Comparison of ENCODE assay signal across 8 mouse cellular contexts in the genomic region with DNA sequence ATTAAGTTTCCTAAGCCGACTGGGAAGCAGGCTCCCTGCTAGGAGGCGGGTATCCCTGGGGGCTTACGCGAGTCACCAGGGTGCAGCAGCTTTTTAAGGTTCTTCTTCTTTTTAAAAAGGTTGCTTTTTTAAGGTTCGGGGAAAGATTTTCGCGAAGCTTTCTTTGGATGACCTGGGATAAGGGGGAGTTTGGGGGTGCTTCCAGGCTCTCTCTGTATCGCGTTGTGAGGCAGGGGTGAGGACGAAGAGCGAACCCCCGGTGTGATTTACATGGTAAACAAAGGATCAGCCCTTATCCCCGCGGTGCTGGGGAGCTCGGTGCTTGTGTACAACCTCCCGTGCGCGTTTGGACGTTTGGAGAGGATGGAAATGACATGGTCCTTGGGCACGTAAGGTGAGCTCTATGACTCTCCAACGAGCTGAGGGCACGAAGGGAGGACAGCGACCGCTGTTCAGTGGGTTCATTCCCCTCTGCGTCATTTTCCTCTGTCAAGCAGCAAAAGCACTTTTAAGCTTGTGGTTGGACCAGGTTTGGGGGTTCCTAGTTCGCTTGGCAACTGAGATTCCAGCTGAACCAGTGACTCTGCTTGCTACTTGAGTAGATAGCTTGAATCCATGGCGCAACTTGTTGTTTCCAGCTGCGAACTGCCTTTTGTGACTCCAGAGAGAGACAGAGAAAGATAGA. TPM values are rescaled to one million over a fixed set of nuclear protein-coding genes. Genes with fewer than 3 reads are reported as not detected.
A peak's percentile ranks its signal among the peaks of the same experiment; 100 is the strongest.
DNase-seq lines count a peak whose midpoint lies in the region; ATAC-seq and TF ChIP-seq lines count a peak whose summit lies in the region.

No protein-coding gene starts in this region.

- WGBS in heart, embryonic 11.5 days (ENCODE audit: insufficient replicate concordance): under 1% methylated on average over 28 of the region's 28 CpGs
- WGBS in forebrain, embryonic 16.5 days: under 1% methylated on average over 28 of the region's 28 CpGs
- under 1% methylated on average over 28 of the region's 28 CpGs for WGBS in limb, embryonic 12.5 days

- in situ Hi-C loops in ES-E14 (cut with MboI; ENCODE audit: low sequenced_read_pairs in 2 of 2, unreplicated experiment in 2 of 2): no loop called here

- H3K9me3 ChIP-seq in heart, embryonic 11.5 days (replicated peaks; ENCODE audit: control insufficient read depth, low read length): no peaks in the 10 kb centered on the region
- H3K9me3 ChIP-seq in ES-E14 (ENCODE audit: control insufficient read depth, insufficient read depth, low read depth, low read length): no peaks in the 10 kb centered on the region
- H3K9me3 ChIP-seq in forebrain, embryonic 16.5 days (ENCODE audit: control insufficient read depth, low read length): no peaks in the 10 kb centered on the region
- no peaks in the 10 kb centered on the region for H3K9me3 ChIP-seq in limb, embryonic 12.5 days

- peaks cover 25% of the 10 kb centered on the region for H3K27me3 ChIP-seq in heart, embryonic 11.5 days (ENCODE audit: control insufficient read depth, insufficient read depth, low read length)
- peaks cover 3% of the 10 kb centered on the region; the same call in 1 of the 2 replicates for H3K27me3 ChIP-seq in forebrain, embryonic 16.5 days (replicated peaks; ENCODE audit: control insufficient read depth, insufficient read depth, low read length)
- H3K27me3 ChIP-seq in limb, embryonic 12.5 days: peaks cover 25% of the 10 kb centered on the region

- peak overlapping the region; percentile 52 for H3K4me3 ChIP-seq in heart, embryonic 11.5 days (ENCODE audit: low read depth, low read length)
- peak overlapping the region; percentile 46 to 63 for H3K4me3 ChIP-seq in ES-E14 (ENCODE audit: insufficient read depth in 1 of 2, low read depth in 1 of 2, low read length in 2 of 2, poor library complexity in 1 of 2, severe bottlenecking in 1 of 2)
- H3K4me3 ChIP-seq in forebrain, embryonic 16.5 days (replicated peaks; ENCODE audit: low read length): peak overlapping the region; percentile 66
- peak overlapping the region; percentile 52 for H3K4me3 ChIP-seq in limb, embryonic 12.5 days (replicated peaks)

- H3K9ac ChIP-seq in heart, embryonic 11.5 days (ENCODE audit: low read depth, low read length): 0 out of 2 replicates have a peak overlapping the region, but pooled peaks have one; percentile 22
- H3K9ac ChIP-seq in ES-E14 (ENCODE audit: insufficient read depth, low read depth, low read length, poor library complexity, severe bottlenecking): no peak overlapping the region
- H3K9ac ChIP-seq in forebrain, embryonic 16.5 days (replicated peaks; ENCODE audit: low read depth, low read length): peak overlapping the region; percentile 68
- H3K9ac ChIP-seq in limb, embryonic 12.5 days (replicated peaks): peak overlapping the region; percentile 59

- DNase-seq in heart, adult 9 months (ENCODE audit: low spot score in 2 of 2): no peak
- DNase-seq in ES-E14 (ENCODE audit: low read depth, low spot score): no peak
- DNase-seq in retina, postnatal 1 day: peak; percentile 47
- no peak for DNase-seq in gastrocnemius, postnatal 10 days

- H3K27ac ChIP-seq in heart, embryonic 11.5 days (ENCODE audit: low read depth, low read length): no peak overlapping the region
- H3K27ac ChIP-seq in ES-E14 (ENCODE audit: insufficient read depth, low read depth, low read length, poor library complexity, severe bottlenecking): no peak overlapping the region
- H3K27ac ChIP-seq in forebrain, embryonic 16.5 days (ENCODE audit: low read length): no peak overlapping the region
- H3K27ac ChIP-seq in limb, embryonic 12.5 days: no peak overlapping the region

- H3K4me1 ChIP-seq in heart, embryonic 11.5 days (ENCODE audit: control insufficient read depth, insufficient read depth, low read length): peaks cover 8% of the 10 kb centered on the region; the same call in 1 of the 2 replicates
- peaks cover 0 to 4% of the 10 kb centered on the region in 2 experiments; a peak in 1 of 4 replicates for H3K4me1 ChIP-seq in ES-E14 (ENCODE audit: control insufficient read depth in 2 of 2, insufficient read depth in 2 of 2, low read length in 2 of 2, poor library complexity in 1 of 2)
- peaks cover 21% of the 10 kb centered on the region for H3K4me1 ChIP-seq in forebrain, embryonic 16.5 days (replicated peaks; ENCODE audit: control insufficient read depth, insufficient read depth, low read length)
- peaks cover 18% of the 10 kb centered on the region for H3K4me1 ChIP-seq in limb, embryonic 12.5 days (replicated peaks)

- H3K36me3 ChIP-seq in heart, embryonic 11.5 days (ENCODE audit: control insufficient read depth, insufficient read depth, low read length): no peaks in the 10 kb centered on the region
- no peaks in the 10 kb centered on the region for H3K36me3 ChIP-seq in ES-E14 (ENCODE audit: control insufficient read depth, insufficient read depth, low read length, poor library complexity, severe bottlenecking)
- no peaks in the 10 kb centered on the region for H3K36me3 ChIP-seq in forebrain, embryonic 16.5 days (ENCODE audit: control insufficient read depth, insufficient read depth)
- H3K36me3 ChIP-seq in limb, embryonic 12.5 days: no peaks in the 10 kb centered on the region

- ATAC-seq in heart, embryonic 11.5 days (replicated peaks; ENCODE audit: insufficient number of reproducible peaks, low FRiP score, low TSS enrichment): no peak
- 0 out of 2 replicates have a peak, but pooled peaks have one; percentile 13 for ATAC-seq in forebrain, embryonic 16.5 days
- ATAC-seq in limb, embryonic 12.5 days (ENCODE audit: insufficient number of reproducible peaks, insufficient read depth, low FRiP score, low TSS enrichment, low read depth): no peak
- no peak for ATAC-seq in megakaryocyte, adult 5-6 weeks (ENCODE audit: poor library complexity, severe bottlenecking)

- peak overlapping the region; percentile 92 for H3K4me2 ChIP-seq in heart, embryonic 11.5 days
- H3K4me2 ChIP-seq in forebrain, embryonic 16.5 days (ENCODE audit: low read length): peak overlapping the region; percentile 96
- peak overlapping the region; percentile 97 for H3K4me2 ChIP-seq in limb, embryonic 12.5 days

TF ChIP-seq in ES-E14, 5 proteins besides CTCF, POLR2A, EP300 and RAD21:
- no peak for TF ChIP-seq HCFC1 (IDR thresholded peaks at IDR 0.05; ENCODE audit: borderline replicate concordance, insufficient read depth, low read length)
- no peak for TF ChIP-seq CHD2 (IDR thresholded peaks at IDR 0.05; ENCODE audit: low read depth, low read length)
- TF ChIP-seq ZNF384 (IDR thresholded peaks at IDR 0.05; ENCODE audit: low read depth, low read length): no peak
- TF ChIP-seq MAFK (IDR thresholded peaks at IDR 0.05; ENCODE audit: insufficient read depth, low read depth, low read length): no peak
- TF ChIP-seq ZC3H11A (IDR thresholded peaks at IDR 0.05; ENCODE audit: borderline replicate concordance, low read depth, low read length): no peak

RNA-seq across cellular contexts. Expression of a gene that starts 0.6 kb away (rescaled TPM):
- polyA plus RNA-seq in heart, embryonic 11.5 days (2014; fragmentation: Nextera tagmentation; extraction: Ambion mirVana): 0.44 and 0.48 TPM in 2 replicates
- total RNA-seq in ES-E14 (2012; rRNA removed): 0.05 TPM in 1 of 2 replicates, not detected in the other
- 13.4 and 15.0 TPM in 2 replicates for polyA plus RNA-seq in forebrain, embryonic 16.5 days (2015; fragmentation: Nextera tagmentation; extraction: Ambion mirVana)
- 1.3 and 2.3 TPM in 2 replicates for polyA plus RNA-seq in limb, embryonic 12.5 days (2016; fragmentation: Nextera tagmentation; extraction: Ambion mirVana)
- total RNA-seq in megakaryocyte, adult 5-6 weeks (2015): not detected in 2 replicates
- total RNA-seq in megakaryocyte, adult 5-6 weeks (2017): not detected in 2 replicates
- total RNA-seq in gastrocnemius, postnatal 10 days (2021): under 1 TPM; 0.38 to 0.50 TPM
